In the genomic region with DNA sequence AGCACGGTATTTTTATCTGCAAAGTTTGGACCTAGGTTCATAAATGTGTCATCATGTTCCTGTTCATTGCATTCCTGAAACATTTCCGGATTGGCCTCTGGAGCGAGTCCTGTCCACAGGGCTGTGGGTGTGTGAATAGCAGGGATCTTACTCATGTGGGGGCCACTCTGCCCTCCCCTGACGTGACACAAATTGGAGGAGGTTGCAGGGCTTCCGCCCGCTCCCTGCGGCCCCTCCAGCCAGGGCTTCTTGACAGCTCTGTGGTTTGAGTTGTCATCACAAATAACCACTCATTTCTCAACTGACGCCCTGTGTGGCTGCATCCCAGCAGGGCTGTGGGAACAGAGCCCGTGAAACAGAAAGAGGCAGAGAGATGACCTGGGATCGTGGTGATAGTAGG, we compare ENCODE assay signal across 11 mouse cellular contexts.
DNase-seq lines count a peak whose midpoint lies in the region; ATAC-seq and TF ChIP-seq lines count a peak whose summit lies in the region.
"Had no signal": no experiment of that assay in that cellular context is flagged by ENCODE, and none has a peak within 500 bp of the region (broad histone marks: within the 10 kb centered on the region; RNA-seq: fewer than 3 reads in every experiment).

No protein-coding gene starts in this region.

- no peak overlapping the region for H3K4me2 ChIP-seq in embryonic facial prominence, embryonic 14.5 days (ENCODE audit: low read depth, low read length)
- H3K4me2 ChIP-seq in liver, embryonic 13.5 days, result no peak overlapping the region
- H3K4me2 ChIP-seq in forebrain, embryonic 12.5 days, result no peak overlapping the region
- H3K4me2 ChIP-seq: midbrain, embryonic 12.5 days had no signal

- H3K27me3 ChIP-seq in embryonic facial prominence, embryonic 14.5 days (replicated peaks; ENCODE audit: control insufficient read depth, insufficient read depth, low read length), result peaks cover 6% of the 10 kb centered on the region; the same call in 1 of the 2 replicates
- H3K27me3 ChIP-seq in embryonic facial prominence, embryonic 10.5 days (replicated peaks; ENCODE audit: low read depth, poor library complexity, severe bottlenecking), result peaks cover 11% of the 10 kb centered on the region
- H3K27me3 ChIP-seq in liver, embryonic 13.5 days, result no peaks in the 10 kb centered on the region
- H3K27me3 ChIP-seq in forebrain, embryonic 12.5 days, result 0 out of 2 replicates have a peak, but pooled peaks cover 9% of the 10 kb centered on the region

- TF ChIP-seq CTCF in layer of hippocampus, adult 2 months (conservative IDR thresholded peaks at IDR 0.05), result no peak

- peaks cover 4% of the 10 kb centered on the region; the same call in 1 of the 2 replicates for H3K4me1 ChIP-seq in embryonic facial prominence, embryonic 14.5 days (ENCODE audit: control insufficient read depth, insufficient read depth, low read length)
- peaks cover 15% of the 10 kb centered on the region for H3K4me1 ChIP-seq in embryonic facial prominence, embryonic 10.5 days
- H3K4me1 ChIP-seq in liver, embryonic 13.5 days (replicated peaks), result no peaks in the 10 kb centered on the region; the same call in 1 of the 2 replicates
- no peaks in the 10 kb centered on the region for H3K4me1 ChIP-seq in forebrain, embryonic 12.5 days
- H3K4me1 ChIP-seq: midbrain, embryonic 12.5 days had no signal

- peak; percentile 37 for DNase-seq in embryonic facial prominence, embryonic 14.5 days (ENCODE audit: low spot score)
- no peak for DNase-seq in embryonic facial prominence, embryonic 10.5 days (ENCODE audit: low spot score)
- peak; percentile 8 for DNase-seq in urinary bladder, postnatal 25 days (ENCODE audit: low spot score)
- DNase-seq in urinary bladder, adult 2 months (ENCODE audit: low spot score), result no peak
- DNase-seq in liver, embryonic 13.5 days, result peak; percentile 8
- no peak for DNase-seq in layer of hippocampus, adult 2 months (ENCODE audit: low spot score in 2 of 2)
- DNase-seq: adrenal gland, postnatal 36 days had no signal

- no peak for ATAC-seq in embryonic facial prominence, embryonic 14.5 days (ENCODE audit: low read depth)
- ATAC-seq in liver, embryonic 13.5 days (ENCODE audit: low read depth), result peak; percentile 53; the same call in 1 of the 2 replicates
- ATAC-seq in CD4-positive, CD25-positive, alpha-beta regulatory T cell, adult 4 months, result no peak
- no peak for ATAC-seq in forebrain, embryonic 12.5 days (ENCODE audit: low FRiP score)
- ATAC-seq: hindbrain, postnatal 0 days had no signal

- H3K36me3 ChIP-seq in embryonic facial prominence, embryonic 14.5 days (ENCODE audit: control insufficient read depth, insufficient read depth, low read length), result no peaks in the 10 kb centered on the region
- no peaks in the 10 kb centered on the region for H3K36me3 ChIP-seq in embryonic facial prominence, embryonic 10.5 days (replicated peaks)
- H3K36me3 ChIP-seq in liver, embryonic 13.5 days, result no peaks in the 10 kb centered on the region
- no peaks in the 10 kb centered on the region for H3K36me3 ChIP-seq in forebrain, embryonic 12.5 days (replicated peaks)
- H3K36me3 ChIP-seq: midbrain, embryonic 12.5 days had no signal

- H3K4me3 ChIP-seq in embryonic facial prominence, embryonic 14.5 days (ENCODE audit: low read depth, low read length), result no peak overlapping the region
- no peak overlapping the region for H3K4me3 ChIP-seq in embryonic facial prominence, embryonic 10.5 days
- no peak overlapping the region for H3K4me3 ChIP-seq in liver, embryonic 13.5 days (replicated peaks)
- no peak overlapping the region for H3K4me3 ChIP-seq in layer of hippocampus, adult 2 months
- H3K4me3 ChIP-seq in forebrain, embryonic 12.5 days (replicated peaks), result no peak overlapping the region
- H3K4me3 ChIP-seq: midbrain, embryonic 12.5 days had no signal

- H3K9me3 ChIP-seq in embryonic facial prominence, embryonic 14.5 days (ENCODE audit: control insufficient read depth, low read length), result no peaks in the 10 kb centered on the region
- H3K9me3 ChIP-seq in embryonic facial prominence, embryonic 10.5 days, result no peaks in the 10 kb centered on the region
- H3K9me3 ChIP-seq in liver, embryonic 13.5 days (replicated peaks), result no peaks in the 10 kb centered on the region
- no peaks in the 10 kb centered on the region for H3K9me3 ChIP-seq in forebrain, embryonic 12.5 days
- H3K9me3 ChIP-seq: midbrain, embryonic 12.5 days had no signal

- 55% methylated on average over 10 of the region's 10 CpGs for WGBS in embryonic facial prominence, embryonic 14.5 days
- WGBS in embryonic facial prominence, embryonic 10.5 days, result 79% methylated on average over 10 of the region's 10 CpGs
- WGBS in liver, embryonic 13.5 days (ENCODE audit: insufficient replicate concordance), result 18% methylated on average over 10 of the region's 10 CpGs
- WGBS in forebrain, embryonic 12.5 days, result 85% methylated on average over 10 of the region's 10 CpGs

- H3K27ac ChIP-seq in embryonic facial prominence, embryonic 14.5 days (replicated peaks; ENCODE audit: low read depth, low read length), result no peak overlapping the region
- no peak overlapping the region for H3K27ac ChIP-seq in embryonic facial prominence, embryonic 10.5 days (replicated peaks)
- H3K27ac ChIP-seq in liver, embryonic 13.5 days, result no peak overlapping the region
- H3K27ac ChIP-seq in layer of hippocampus, adult 2 months, result no peak overlapping the region
- no peak overlapping the region for H3K27ac ChIP-seq in forebrain, embryonic 12.5 days
- H3K27ac ChIP-seq: hindbrain, postnatal 0 days; midbrain, embryonic 12.5 days had no signal

- no peak overlapping the region for H3K9ac ChIP-seq in embryonic facial prominence, embryonic 14.5 days (ENCODE audit: low read depth, low read length)
- H3K9ac ChIP-seq in liver, embryonic 13.5 days, result no peak overlapping the region
- H3K9ac ChIP-seq in forebrain, embryonic 12.5 days, result no peak overlapping the region
- H3K9ac ChIP-seq: midbrain, embryonic 12.5 days had no signal

Comparison
In these comparisons a context has a peak if more than half of its experiments do, and no peak if none do; other contexts are left out.
1. DNase-seq: peak in embryonic facial prominence, embryonic 14.5 days (single experiment), urinary bladder, postnatal 25 days (single experiment) and liver, embryonic 13.5 days (single experiment); none in embryonic facial prominence, embryonic 10.5 days (single experiment), urinary bladder, adult 2 months (single experiment) and layer of hippocampus, adult 2 months (0 of 2).